Mouse (Mus musculus) stomach, postnatal 0 days (tissue): Measurements from ENCODE around the gene Dnaic1.

Experiments
- CTCF ChIP-seq: IDR thresholded peaks from 2 replicates; pipeline ENCODE4 v1.5.1; 2016; ENCODE audit warnings: antibody characterized with exemption, low read depth, mild to moderate bottlenecking, moderate library complexity
- EP300 ChIP-seq: optimal IDR thresholded peaks from 2 replicates; pipeline ENCODE3; 2016; ENCODE audit warnings: antibody characterized with exemption

- TF ChIP-seq CTCF (peak; percentile 78), EP300 (no peak)
Observed at GRCm38 (mm10) chr4:41569411-41569885, at the start of gene Dnaic1, which contains the start of gene Fam219a.
